Mouse (Mus musculus) splenic B cell, adult 2 months (primary cell): Measurements from ENCODE around the gene Usp48.
"Not testable (repeated sequence)": the region's sequence is repeated elsewhere in the genome, so short reads cannot be mapped to it uniquely, and the experiment has no call there.

ENCODE experiments used
- DNase-seq: peaks from one replicate; pipeline ENCODE4 v3.0.0-alpha.2; 2011; ENCODE audit warnings: low read depth, low spot score
- H3K27me3 ChIP-seq: 2 replicates; pipeline ENCODE4 v1.6.1; 2012; ENCODE audit warnings: mild to moderate bottlenecking, low read length, moderate library complexity, mixed read lengths; ENCODE audit not compliant: control insufficient read depth, poor library complexity, insufficient read depth, severe bottlenecking
- H3K36me3 ChIP-seq: 2 replicates; pipeline ENCODE4 v1.6.1; 2012; ENCODE audit warnings: mild to moderate bottlenecking, low read length, moderate library complexity, mixed read lengths; ENCODE audit not compliant: control insufficient read depth, poor library complexity, insufficient read depth, severe bottlenecking

The Usp48 gene

GRCm38 (mm10) chr4:137593601-137594495 is at the start of gene Usp48:
Usp48 (plus strand) TSS chr4:137593755.
- Histone ChIP-seq H3K36me3 (no peaks in the 10 kb centered on the region), H3K27me3 (no peaks in the 10 kb centered on the region)
- DNase-seq: peak; percentile 99

GRCm38 (mm10) chr4:137545568-137545967 is 48.0 kb upstream of the Usp48 start:
- DNase-seq: no peak
- Histone ChIP-seq H3K27me3 (no peaks in the 10 kb centered on the region), H3K36me3 (no peaks in the 10 kb centered on the region)

- peak; percentile 67 for DNase-seq
- H3K27me3 ChIP-seq: no peaks in the 10 kb centered on the region
These were observed 47.5 kb upstream of the Usp48 start for GRCm38 (mm10) chr4:137546003-137546525.

GRCm38 (mm10) chr4:137553466-137553865 is 40.1 kb upstream of the Usp48 start:
- no peak for DNase-seq
- H3K27me3 ChIP-seq: no peaks in the 10 kb centered on the region
- H3K36me3 ChIP-seq: no peaks in the 10 kb centered on the region

More at GRCm38 (mm10) chr4:137546003-137546525, 47.5 kb upstream of the Usp48 start:
- no peaks in the 10 kb centered on the region for H3K36me3 ChIP-seq

- no peaks in the 10 kb centered on the region for H3K27me3 ChIP-seq
- H3K36me3 ChIP-seq: no peaks in the 10 kb centered on the region
- DNase-seq: no peak
These were observed 36.8 kb upstream of the Usp48 start for GRCm38 (mm10) chr4:137556673-137557210.

- no peaks in the 10 kb centered on the region for H3K27me3 ChIP-seq
- no peaks in the 10 kb centered on the region for H3K36me3 ChIP-seq
- no peak for DNase-seq
These were observed 23.7 kb upstream of the Usp48 start for GRCm38 (mm10) chr4:137569873-137570272.

- no peaks in the 10 kb centered on the region for H3K27me3 ChIP-seq
- no peak for DNase-seq
- H3K36me3 ChIP-seq: no peaks in the 10 kb centered on the region
These were observed 19.1 kb upstream of the Usp48 start, which contains the start of gene Ldlrad2 for GRCm38 (mm10) chr4:137574469-137574868. Ldlrad2 (minus strand) TSS chr4:137574569.

- Histone ChIP-seq H3K27me3 (no peaks in the 10 kb centered on the region; the same call in 1 of the 2 replicates), H3K36me3 (no peaks in the 10 kb centered on the region)
- no peak for DNase-seq
These were observed 16.1 kb upstream of the Usp48 start for GRCm38 (mm10) chr4:137577486-137577885.

- DNase-seq: peak; percentile 55
- no peaks in the 10 kb centered on the region for H3K36me3 ChIP-seq
- H3K27me3 ChIP-seq: no peaks in the 10 kb centered on the region; the same call in 1 of the 2 replicates
These were observed 15.2 kb upstream of the Usp48 start for GRCm38 (mm10) chr4:137578181-137578845.

GRCm38 (mm10) chr4:137579789-137580188 is 13.8 kb upstream of the Usp48 start:
- no peak for DNase-seq
- H3K36me3 ChIP-seq: no peaks in the 10 kb centered on the region
- no peaks in the 10 kb centered on the region; the same call in 1 of the 2 replicates for H3K27me3 ChIP-seq

GRCm38 (mm10) chr4:137580299-137580698 is 13.3 kb upstream of the Usp48 start:
- Histone ChIP-seq H3K36me3 (no peaks in the 10 kb centered on the region), H3K27me3 (no peaks in the 10 kb centered on the region; the same call in 1 of the 2 replicates)
- DNase-seq: no peak

GRCm38 (mm10) chr4:137581815-137582214 is 11.7 kb upstream of the Usp48 start:
- Histone ChIP-seq H3K36me3 (no peaks in the 10 kb centered on the region), H3K27me3 (no peaks in the 10 kb centered on the region; the same call in 1 of the 2 replicates)
- peak; percentile 62 for DNase-seq

GRCm38 (mm10) chr4:137589095-137589494 is 4.5 kb upstream of the Usp48 start:
- DNase-seq, H3K27me3 ChIP-seq, H3K36me3 ChIP-seq: not testable (repeated sequence)

GRCm38 (mm10) chr4:137589586-137589985 is 4.0 kb upstream of the Usp48 start:
- DNase-seq: no peak
- Histone ChIP-seq H3K27me3 (no peaks in the 10 kb centered on the region), H3K36me3 (no peaks in the 10 kb centered on the region)
